Mouse (Mus musculus): ENCODE measurements at regions not wholly inside any gene's neighbourhood (a gene's known extent, or its start where the extent isn't known, plus 50 kb on each side); places are given as distances from the start of the nearest gene placed in this dataset.
"Not testable (repeated sequence)": the region's sequence is repeated elsewhere in the genome, so short reads cannot be mapped to it uniquely, and the experiment has no call there.

- no peak for DNase-seq
Measured at GRCm38 (mm10) chr12:114009391-114009790, 465.7 kb downstream of the Adam6a start.

GRCm38 (mm10) chr12:114012860-114013259 lies 469.2 kb downstream of the Adam6a start:
- peak; percentile 12 for DNase-seq

GRCm38 (mm10) chr12:114037011-114037410 lies 493.3 kb downstream of the Adam6a start:
- DNase-seq = not testable (repeated sequence)

GRCm38 (mm10) chr12:114047991-114048390 lies 504.3 kb downstream of the Adam6a start:
- not testable (repeated sequence) for DNase-seq

- no peak for DNase-seq
Measured at GRCm38 (mm10) chr12:114053341-114053740, 509.6 kb downstream of the Adam6a start.

GRCm38 (mm10) chr12:114059615-114060014 lies 515.9 kb downstream of the Adam6a start:
- DNase-seq = no peak

- DNase-seq = no peak
Measured at GRCm38 (mm10) chr12:114067166-114067565, 523.5 kb downstream of the Adam6a start.

GRCm38 (mm10) chr12:114108731-114109130 lies 565.0 kb downstream of the Adam6a start:
- DNase-seq = not testable (repeated sequence)

GRCm38 (mm10) chr12:114134897-114135296 lies 591.2 kb downstream of the Adam6a start:
- DNase-seq = no peak

- DNase-seq = no peak
Measured at GRCm38 (mm10) chr12:114148779-114149178, 605.1 kb downstream of the Adam6a start.

- DNase-seq = no peak
Measured at GRCm38 (mm10) chr12:114172305-114172704, 628.6 kb downstream of the Adam6a start.

- DNase-seq = no peak
Measured at GRCm38 (mm10) chr12:114199521-114199920, 655.8 kb downstream of the Adam6a start.

GRCm38 (mm10) chr12:114222541-114222940 lies 678.8 kb downstream of the Adam6a start:
- no peak for DNase-seq
